Mouse (Mus musculus): ENCODE data around the gene Col25a1. TPM values are rescaled to one million over a fixed set of nuclear protein-coding genes. Genes with fewer than 3 reads are reported as not detected.
A peak's percentile ranks its signal among the peaks of the same experiment; 100 is the strongest.

Gene Col25a1
- polyA plus RNA-seq, 1 experiment from 2014 or later, result 6.7 TPM

GRCm38 (mm10) chr3:130259670-130260069 lies 128.4 kb downstream of the Col25a1 start:
- WGBS, result 88% methylated on average over 2 of the region's 2 CpGs
- Histone ChIP-seq H3K4me1 (peaks cover 4% of the 10 kb centered on the region; the same call in 1 of the 2 replicates), H3K27me3 (no peaks in the 10 kb centered on the region), H3K9ac (replicated peaks) (no peak overlapping the region), H3K27ac (replicated peaks) (no peak overlapping the region), H3K9me3 (no peaks in the 10 kb centered on the region), H3K4me3 (no peak overlapping the region), H3K4me2 (replicated peaks) (no peak overlapping the region), H3K36me3 (no peaks in the 10 kb centered on the region)
- no peak for ATAC-seq (ENCODE audit: low FRiP score, low read depth)

- Histone ChIP-seq H3K4me3 (no peak overlapping the region), H3K4me1 (peaks cover 4% of the 10 kb centered on the region; the same call in 1 of the 2 replicates), H3K27ac (replicated peaks) (no peak overlapping the region), H3K27me3 (no peaks in the 10 kb centered on the region), H3K9ac (replicated peaks) (no peak overlapping the region), H3K36me3 (no peaks in the 10 kb centered on the region), H3K9me3 (no peaks in the 10 kb centered on the region), H3K4me2 (replicated peaks) (no peak overlapping the region)
- 92% methylated on average over 2 of the region's 2 CpGs for WGBS
- no peak for ATAC-seq (ENCODE audit: low FRiP score, low read depth)
Measured at GRCm38 (mm10) chr3:130260316-130260715, 129.0 kb downstream of the Col25a1 start.

GRCm38 (mm10) chr3:130265104-130265503 lies 133.8 kb downstream of the Col25a1 start:
- ATAC-seq (ENCODE audit: low FRiP score, low read depth), result no peak
- H3K4me3 ChIP-seq, result no peak overlapping the region
- H3K4me1 ChIP-seq, result peaks cover 4% of the 10 kb centered on the region; the same call in 1 of the 2 replicates
- H3K27ac ChIP-seq (replicated peaks), result no peak overlapping the region
- no peaks in the 10 kb centered on the region for H3K36me3 ChIP-seq
- H3K9ac ChIP-seq (replicated peaks), result no peak overlapping the region
- no peak overlapping the region for H3K4me2 ChIP-seq (replicated peaks)
- WGBS, result 91% methylated on average over 9 of the region's 9 CpGs
- H3K27me3 ChIP-seq, result no peaks in the 10 kb centered on the region
- H3K9me3 ChIP-seq, result no peaks in the 10 kb centered on the region

GRCm38 (mm10) chr3:130270509-130270908 lies 139.2 kb downstream of the Col25a1 start:
- H3K36me3 ChIP-seq, result no peaks in the 10 kb centered on the region
- no peak overlapping the region for H3K9ac ChIP-seq (replicated peaks)

GRCm38 (mm10) chr3:130273949-130274348 lies 142.6 kb downstream of the Col25a1 start:
- WGBS, result 78% methylated on average over 2 of the region's 2 CpGs
- H3K4me3 ChIP-seq, result no peak overlapping the region
- H3K9me3 ChIP-seq, result no peaks in the 10 kb centered on the region
- no peak overlapping the region for H3K27ac ChIP-seq (replicated peaks)
- ATAC-seq (ENCODE audit: low FRiP score, low read depth), result no peak
- H3K36me3 ChIP-seq, result no peaks in the 10 kb centered on the region
- no peak overlapping the region for H3K9ac ChIP-seq (replicated peaks)
- H3K4me1 ChIP-seq, result peaks cover 14% of the 10 kb centered on the region
- H3K27me3 ChIP-seq, result no peaks in the 10 kb centered on the region
- no peak overlapping the region for H3K4me2 ChIP-seq (replicated peaks)

More at GRCm38 (mm10) chr3:130270509-130270908, 139.2 kb downstream of the Col25a1 start:
- H3K9me3 ChIP-seq, result no peaks in the 10 kb centered on the region
- 80% methylated on average over 3 of the region's 3 CpGs for WGBS
- H3K27ac ChIP-seq (replicated peaks), result no peak overlapping the region
- H3K4me2 ChIP-seq (replicated peaks), result no peak overlapping the region
- H3K27me3 ChIP-seq, result no peaks in the 10 kb centered on the region
- no peak overlapping the region for H3K4me3 ChIP-seq
- no peaks in the 10 kb centered on the region for H3K4me1 ChIP-seq
- ATAC-seq (ENCODE audit: low FRiP score, low read depth), result no peak

GRCm38 (mm10) chr3:130278298-130279050 lies 147.2 kb downstream of the Col25a1 start:
- Histone ChIP-seq H3K4me1 (peaks cover 23% of the 10 kb centered on the region), H3K9me3 (no peaks in the 10 kb centered on the region), H3K4me2 (replicated peaks) (no peak overlapping the region), H3K27me3 (no peaks in the 10 kb centered on the region), H3K9ac (replicated peaks) (no peak overlapping the region), H3K36me3 (no peaks in the 10 kb centered on the region), H3K4me3 (no peak overlapping the region), H3K27ac (replicated peaks) (peak overlapping the region; percentile 58)
- WGBS, result 46% methylated on average over 10 of the region's 10 CpGs
- peak; percentile 89 for ATAC-seq (ENCODE audit: low FRiP score, low read depth)

- H3K4me3 ChIP-seq, result no peak overlapping the region
- peaks cover 29% of the 10 kb centered on the region for H3K4me1 ChIP-seq
- H3K36me3 ChIP-seq, result no peaks in the 10 kb centered on the region
- WGBS, result 61% methylated on average over 11 of the region's 11 CpGs
- no peaks in the 10 kb centered on the region for H3K27me3 ChIP-seq
- no peak overlapping the region for H3K4me2 ChIP-seq (replicated peaks)
- no peaks in the 10 kb centered on the region for H3K9me3 ChIP-seq
- no peak for ATAC-seq (ENCODE audit: low FRiP score, low read depth)
- 0 out of 2 replicates have a peak overlapping the region, but pooled peaks have one; percentile 1 for H3K27ac ChIP-seq (replicated peaks)
- H3K9ac ChIP-seq (replicated peaks), result no peak overlapping the region
Measured at GRCm38 (mm10) chr3:130283011-130283760, 151.9 kb downstream of the Col25a1 start.

- no peak overlapping the region for H3K27ac ChIP-seq (replicated peaks)
- no peak overlapping the region for H3K4me3 ChIP-seq
- H3K9ac ChIP-seq (replicated peaks), result no peak overlapping the region
- ATAC-seq (ENCODE audit: low FRiP score, low read depth), result no peak
- H3K4me1 ChIP-seq, result peaks cover 29% of the 10 kb centered on the region
- H3K4me2 ChIP-seq (replicated peaks), result no peak overlapping the region
- 23% methylated on average over 2 of the region's 2 CpGs for WGBS
- no peaks in the 10 kb centered on the region for H3K36me3 ChIP-seq
- no peaks in the 10 kb centered on the region for H3K27me3 ChIP-seq
- no peaks in the 10 kb centered on the region for H3K9me3 ChIP-seq
Measured at GRCm38 (mm10) chr3:130288102-130288501, 156.8 kb downstream of the Col25a1 start.

- Histone ChIP-seq H3K36me3 (no peaks in the 10 kb centered on the region), H3K9ac (replicated peaks) (no peak overlapping the region), H3K9me3 (no peaks in the 10 kb centered on the region), H3K27me3 (no peaks in the 10 kb centered on the region), H3K4me1 (peaks cover 23% of the 10 kb centered on the region), H3K4me3 (no peak overlapping the region), H3K4me2 (replicated peaks) (no peak overlapping the region), H3K27ac (replicated peaks) (peak overlapping the region; percentile 63)
- 0 out of 2 replicates have a peak, but pooled peaks have one; percentile 23 for ATAC-seq (ENCODE audit: low FRiP score, low read depth)
- 58% methylated on average over 4 of the region's 4 CpGs for WGBS
Measured at GRCm38 (mm10) chr3:130288756-130289155, 157.5 kb downstream of the Col25a1 start.

GRCm38 (mm10) chr3:130289220-130289619 lies 157.9 kb downstream of the Col25a1 start:
- Histone ChIP-seq H3K4me3 (no peak overlapping the region), H3K9ac (replicated peaks) (no peak overlapping the region), H3K4me2 (replicated peaks) (no peak overlapping the region), H3K36me3 (no peaks in the 10 kb centered on the region), H3K27ac (replicated peaks) (peak overlapping the region; percentile 63), H3K27me3 (no peaks in the 10 kb centered on the region), H3K4me1 (peaks cover 19% of the 10 kb centered on the region), H3K9me3 (no peaks in the 10 kb centered on the region)
- ATAC-seq (ENCODE audit: low FRiP score, low read depth), result no peak
- 71% methylated on average over 3 of the region's 3 CpGs for WGBS

GRCm38 (mm10) chr3:130290175-130290574 lies 158.9 kb downstream of the Col25a1 start:
- Histone ChIP-seq H3K9ac (replicated peaks) (no peak overlapping the region), H3K4me2 (replicated peaks) (no peak overlapping the region), H3K27ac (replicated peaks) (no peak overlapping the region), H3K4me3 (no peak overlapping the region), H3K27me3 (no peaks in the 10 kb centered on the region), H3K36me3 (no peaks in the 10 kb centered on the region), H3K4me1 (peaks cover 15% of the 10 kb centered on the region), H3K9me3 (no peaks in the 10 kb centered on the region)
- no peak for ATAC-seq (ENCODE audit: low FRiP score, low read depth)
- 68% methylated on average over 6 of the region's 6 CpGs for WGBS

GRCm38 (mm10) chr3:130290672-130291071 lies 159.4 kb downstream of the Col25a1 start:
- H3K27ac ChIP-seq (replicated peaks), result no peak overlapping the region
- 97% methylated on average over 5 of the region's 5 CpGs for WGBS
- H3K9me3 ChIP-seq, result no peaks in the 10 kb centered on the region
- no peak overlapping the region for H3K4me2 ChIP-seq (replicated peaks)
- H3K4me3 ChIP-seq, result no peak overlapping the region
- H3K9ac ChIP-seq (replicated peaks), result no peak overlapping the region
- H3K4me1 ChIP-seq, result peaks cover 15% of the 10 kb centered on the region
- no peaks in the 10 kb centered on the region for H3K36me3 ChIP-seq
- no peaks in the 10 kb centered on the region for H3K27me3 ChIP-seq
- no peak for ATAC-seq (ENCODE audit: low FRiP score, low read depth)
